Mouse (Mus musculus) layer of hippocampus, adult 9-10 months (tissue): ENCODE measurements around the gene Cutal.

Source experiments
- DNase-seq: peaks from one replicate; pipeline ENCODE4 v3.0.0; 2022; ENCODE audit warnings: low spot score

Cutal gene

GRCm38 (mm10) chr2:34915103-34915502 lies 40.9 kb downstream of the Cutal start:
- no peak for DNase-seq

- no peak for DNase-seq
These were observed 45.9 kb downstream of the Cutal start for GRCm38 (mm10) chr2:34920144-34920543.

- DNase-seq: no peak
These were observed 48.5 kb downstream of the Cutal start for GRCm38 (mm10) chr2:34922729-34923128.

GRCm38 (mm10) chr2:34927320-34927719 lies 53.1 kb downstream of the Cutal start:
- no peak for DNase-seq

GRCm38 (mm10) chr2:34937460-34937859 lies 63.3 kb downstream of the Cutal start:
- DNase-seq: no peak

- no peak for DNase-seq
These were observed 64.3 kb downstream of the Cutal start for GRCm38 (mm10) chr2:34938269-34939208.

GRCm38 (mm10) chr2:34940246-34940645 lies 66.0 kb downstream of the Cutal start:
- DNase-seq: no peak

- DNase-seq: no peak
These were observed 67.0 kb downstream of the Cutal start for GRCm38 (mm10) chr2:34941061-34941675.
